Mouse (Mus musculus): ENCODE measurements around the gene Ypel3. TPM values are rescaled to one million over a fixed set of nuclear protein-coding genes. Genes with fewer than 3 reads are reported as not detected.
A peak's percentile ranks its signal among the peaks of the same experiment; 100 is the strongest.

The Ypel3 gene
- polyA plus RNA-seq, 2 experiments, result 74.2 to 76.0 TPM

- H3K9ac ChIP-seq (replicated peaks), result no peak overlapping the region
- H3K4me2 ChIP-seq (ENCODE audit: low read depth), result no peak overlapping the region
- no peak overlapping the region for H3K27ac ChIP-seq
- H3K27me3 ChIP-seq (ENCODE audit: control insufficient read depth, insufficient read depth, low read length), result no peaks in the 10 kb centered on the region
- no peak for ATAC-seq (ENCODE audit: insufficient read depth)
- H3K9me3 ChIP-seq (ENCODE audit: control insufficient read depth, low read length), result no peaks in the 10 kb centered on the region
- peaks cover 21% of the 10 kb centered on the region for H3K36me3 ChIP-seq (replicated peaks; ENCODE audit: control insufficient read depth, insufficient read depth, low read depth)
- 72% methylated on average over 8 of the region's 8 CpGs for WGBS (ENCODE audit: insufficient replicate concordance)
- no peak overlapping the region for H3K4me3 ChIP-seq (ENCODE audit: insufficient read depth in 1 of 2, low read depth in 2 of 2, low read length in 2 of 2)
- H3K4me1 ChIP-seq (replicated peaks; ENCODE audit: control insufficient read depth in 2 of 2, insufficient read depth in 2 of 2, low read length in 1 of 2), result peaks cover 19 to 29% of the 10 kb centered on the region in 2 experiments
- no peak for DNase-seq (ENCODE audit: low read depth in 3 of 3, low spot score in 3 of 3)
- TF ChIP-seq CTCF (IDR thresholded peaks at IDR 0.05; ENCODE audit: low read depth), result peak; percentile 66
- no peak for TF ChIP-seq EP300 (IDR thresholded peaks at IDR 0.05; ENCODE audit: low read depth)
Measured at GRCm38 (mm10) chr7:126796350-126796932, 19.7 kb downstream of the Ypel3 start.

DNA sequence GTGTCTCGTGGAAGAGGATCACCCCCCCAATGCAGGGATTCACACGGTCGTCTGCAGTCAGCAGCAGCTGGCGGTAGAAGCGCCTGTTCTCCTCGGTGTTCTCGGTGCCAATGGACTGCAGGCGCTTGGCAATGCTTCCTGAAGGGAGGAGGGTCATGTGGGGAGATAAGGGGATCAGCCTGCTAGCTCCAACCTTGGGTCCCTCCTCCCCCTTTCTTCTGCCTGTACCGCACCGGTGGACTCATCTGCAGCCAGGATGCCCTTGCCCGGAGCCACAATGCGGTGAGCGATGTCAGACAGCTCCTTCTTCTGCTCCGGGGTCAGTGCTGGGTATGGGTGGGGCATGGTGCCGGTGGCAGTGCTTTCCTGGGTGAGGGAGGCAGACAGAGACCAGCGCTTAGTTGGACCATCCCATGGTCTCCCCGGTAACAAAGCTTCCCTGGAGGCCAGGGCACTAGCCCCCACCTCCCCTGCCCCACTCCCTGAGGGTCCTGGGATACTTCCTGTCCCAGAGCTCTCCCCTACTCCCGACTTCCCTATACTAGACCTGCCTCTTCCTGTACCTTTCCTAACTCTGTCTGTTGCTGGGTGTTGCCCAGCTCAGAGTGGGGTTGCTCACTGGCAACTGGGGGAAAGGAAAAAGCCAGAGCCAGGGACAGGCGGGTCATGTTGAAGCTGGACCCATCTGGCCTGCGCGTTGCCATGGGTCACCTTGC, 20.8 kb downstream of the Ypel3 start, which contains the start of gene Fam57b:
Gene Fam57b, plus strand, starts transcription at position 258 of the 716 bp plus-strand sequence.
- no peak for TF ChIP-seq EP300 (IDR thresholded peaks at IDR 0.05; ENCODE audit: low read depth)
- TF ChIP-seq CTCF (IDR thresholded peaks at IDR 0.05; ENCODE audit: low read depth), result no peak
- ATAC-seq (ENCODE audit: insufficient read depth), result no peak

DNA sequence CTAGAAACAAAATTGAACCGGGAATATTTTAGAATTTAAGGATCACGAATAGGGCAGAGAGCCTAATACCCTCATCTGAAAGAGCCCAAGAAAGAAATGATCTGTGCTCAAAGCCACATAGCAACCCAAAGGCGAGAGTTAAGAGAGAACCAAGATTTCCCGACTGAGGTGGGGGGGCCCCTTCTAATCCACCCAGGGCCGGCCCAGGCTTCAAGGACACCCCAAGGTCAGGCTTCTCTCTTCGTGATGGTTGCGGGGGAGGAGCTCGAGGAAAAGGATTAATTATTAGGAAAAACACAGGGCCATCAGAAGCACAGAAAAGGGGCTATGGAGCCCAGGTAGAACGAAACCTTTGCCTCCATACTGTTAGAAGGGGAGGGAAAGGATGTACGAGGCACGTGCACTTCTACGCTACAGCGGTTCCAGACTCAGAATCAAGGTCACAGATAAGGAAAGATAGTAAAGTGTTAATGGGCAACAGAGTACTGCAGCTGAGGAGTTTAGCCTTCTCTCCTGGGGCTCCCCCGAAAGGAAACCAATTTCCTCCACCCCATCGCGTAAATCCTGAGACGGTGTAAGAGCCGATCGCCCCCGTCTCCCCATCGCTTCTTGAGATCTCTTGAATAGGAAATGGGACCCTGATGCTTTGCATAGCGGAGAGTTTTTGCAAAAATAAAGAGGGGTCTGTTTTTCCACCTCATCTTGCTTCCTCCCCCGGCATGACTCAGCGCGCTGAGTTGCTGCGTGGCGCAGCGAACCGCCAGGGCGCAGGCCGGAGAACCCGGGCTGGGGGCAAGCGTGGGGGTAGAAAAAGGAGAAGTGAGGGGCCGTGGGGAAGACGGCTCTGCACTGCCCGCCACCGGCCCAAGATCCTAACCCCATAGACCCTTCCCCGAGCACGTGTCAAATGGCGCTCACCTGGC, 21.6 kb downstream of the Ypel3 start:
- peak overlapping the region; percentile 70 to 72 for H3K4me3 ChIP-seq (ENCODE audit: insufficient read depth in 1 of 2, low read depth in 2 of 2, low read length in 2 of 2)
- WGBS (ENCODE audit: insufficient replicate concordance), result under 1% methylated on average over 40 of the region's 40 CpGs
- peaks cover 21% of the 10 kb centered on the region for H3K36me3 ChIP-seq (replicated peaks; ENCODE audit: control insufficient read depth, insufficient read depth, low read depth)
- H3K4me1 ChIP-seq (replicated peaks; ENCODE audit: control insufficient read depth in 2 of 2, insufficient read depth in 2 of 2, low read length in 1 of 2), result peaks cover 13 to 23% of the 10 kb centered on the region in 2 experiments
- H3K4me2 ChIP-seq (ENCODE audit: low read depth), result peak overlapping the region; percentile 99
- H3K9me3 ChIP-seq (ENCODE audit: control insufficient read depth, low read length), result no peaks in the 10 kb centered on the region
- no peaks in the 10 kb centered on the region for H3K27me3 ChIP-seq (ENCODE audit: control insufficient read depth, insufficient read depth, low read length)
- H3K9ac ChIP-seq (replicated peaks), result peak overlapping the region; percentile 81
- peak; percentile 52 for ATAC-seq (ENCODE audit: insufficient read depth)
- DNase-seq (ENCODE audit: low read depth in 3 of 3, low spot score in 3 of 3), result no peak
- TF ChIP-seq EP300 (IDR thresholded peaks at IDR 0.05; ENCODE audit: low read depth) (no peak), CTCF (IDR thresholded peaks at IDR 0.05; ENCODE audit: low read depth) (no peak; the same call in 1 of the 2 replicates)
- H3K27ac ChIP-seq, result peak overlapping the region; percentile 84

More for the DNA sequence above, 20.8 kb downstream of the Ypel3 start, which contains the start of gene Fam57b:
- peaks cover 21% of the 10 kb centered on the region for H3K36me3 ChIP-seq (replicated peaks; ENCODE audit: control insufficient read depth, insufficient read depth, low read depth)
- H3K4me3 ChIP-seq (ENCODE audit: insufficient read depth in 1 of 2, low read depth in 2 of 2, low read length in 2 of 2), result peak within 1 kb of the TSS; percentile 70 to 72
- peak within 1 kb of the TSS; percentile 99 for H3K4me2 ChIP-seq (ENCODE audit: low read depth)
- H3K9ac ChIP-seq (replicated peaks), result peak within 1 kb of the TSS; percentile 81
- H3K9me3 ChIP-seq (ENCODE audit: control insufficient read depth, low read length), result no peaks in the 10 kb centered on the region
- WGBS (ENCODE audit: insufficient replicate concordance), result 7% methylated on average over 21 of the region's 21 CpGs
- DNase-seq (ENCODE audit: low read depth in 3 of 3, low spot score in 3 of 3), result no peak
- H3K4me1 ChIP-seq (replicated peaks; ENCODE audit: control insufficient read depth in 2 of 2, insufficient read depth in 2 of 2, low read length in 1 of 2), result peaks cover 19 to 27% of the 10 kb centered on the region in 2 experiments
- H3K27ac ChIP-seq, result peak within 1 kb of the TSS; percentile 84
- H3K27me3 ChIP-seq (ENCODE audit: control insufficient read depth, insufficient read depth, low read length), result no peaks in the 10 kb centered on the region

DNA sequence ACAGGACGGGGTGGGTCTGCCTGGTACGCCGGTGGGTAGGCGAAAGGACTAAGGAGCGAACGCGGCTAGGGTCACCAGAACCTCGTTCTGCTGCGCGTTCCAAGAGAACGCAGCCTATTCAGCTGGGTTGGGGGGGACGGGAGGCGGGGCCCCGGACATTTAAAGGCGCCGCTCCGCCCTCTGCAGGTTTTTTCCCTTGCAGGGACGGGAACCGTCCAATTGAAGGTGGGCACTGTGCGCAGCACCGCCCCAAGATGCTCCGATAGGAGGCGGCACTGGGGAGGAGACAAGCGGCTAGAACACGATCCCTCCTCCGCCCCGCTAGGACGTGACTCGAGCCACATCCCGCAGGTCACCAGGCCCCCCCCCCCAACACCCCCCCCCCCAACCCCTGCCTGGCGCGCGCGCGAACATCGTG, 22.3 kb downstream of the Ypel3 start:
- H3K27ac ChIP-seq, result peak overlapping the region; percentile 84
- H3K4me3 ChIP-seq (ENCODE audit: insufficient read depth in 1 of 2, low read depth in 2 of 2, low read length in 2 of 2), result peak overlapping the region; percentile 70 to 72
- no peaks in the 10 kb centered on the region for H3K9me3 ChIP-seq (ENCODE audit: control insufficient read depth, low read length)
- H3K9ac ChIP-seq (replicated peaks), result peak overlapping the region; percentile 81
- peak; percentile 89 to 93 (median 92) for DNase-seq (ENCODE audit: low read depth in 3 of 3, low spot score in 3 of 3)
- peak; percentile 94 for ATAC-seq (ENCODE audit: insufficient read depth)
- no peaks in the 10 kb centered on the region for H3K27me3 ChIP-seq (ENCODE audit: control insufficient read depth, insufficient read depth, low read length)
- no peak for TF ChIP-seq EP300 (IDR thresholded peaks at IDR 0.05; ENCODE audit: low read depth)
- no peak for TF ChIP-seq CTCF (IDR thresholded peaks at IDR 0.05; ENCODE audit: low read depth)
- H3K4me1 ChIP-seq (replicated peaks; ENCODE audit: control insufficient read depth in 2 of 2, insufficient read depth in 2 of 2, low read length in 1 of 2), result peaks cover 13 to 23% of the 10 kb centered on the region in 2 experiments
- H3K4me2 ChIP-seq (ENCODE audit: low read depth), result peak overlapping the region; percentile 99
- WGBS (ENCODE audit: insufficient replicate concordance), result under 1% methylated on average over 30 of the region's 36 CpGs
- H3K36me3 ChIP-seq (replicated peaks; ENCODE audit: control insufficient read depth, insufficient read depth, low read depth), result peaks cover 21% of the 10 kb centered on the region
